Mouse (Mus musculus) urinary bladder, adult 18-20 months (tissue): Measurements from ENCODE around the gene Fam189a2.

Source experiments
- DNase-seq, 2 experiments: peaks; one replicate each; pipeline ENCODE4 v3.0.0; 2022; ENCODE audit warnings: low spot score in 2 of 2, mixed read lengths in 2 of 2

The Fam189a2 gene

DNA sequence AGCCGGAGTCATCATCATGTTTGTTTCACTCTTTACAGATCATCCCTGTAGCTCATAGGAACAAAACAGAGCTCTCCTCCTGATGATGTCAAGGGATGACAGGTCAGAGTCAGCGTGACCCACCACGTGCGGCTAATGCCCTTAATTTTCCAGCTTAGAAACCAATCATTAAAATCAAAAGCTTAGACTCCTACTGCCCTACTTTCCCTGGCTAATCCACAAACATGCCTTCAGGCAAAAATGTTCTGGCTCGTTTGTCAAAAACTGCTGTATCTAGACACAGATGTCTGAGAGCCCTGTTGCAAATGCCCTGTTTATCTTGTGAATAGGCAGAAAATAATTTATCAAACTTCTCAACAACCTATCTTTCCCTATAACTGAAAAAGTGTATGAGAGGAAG lies 4.9 kb downstream of the Fam189a2 start:
- no peak for DNase-seq

DNA sequence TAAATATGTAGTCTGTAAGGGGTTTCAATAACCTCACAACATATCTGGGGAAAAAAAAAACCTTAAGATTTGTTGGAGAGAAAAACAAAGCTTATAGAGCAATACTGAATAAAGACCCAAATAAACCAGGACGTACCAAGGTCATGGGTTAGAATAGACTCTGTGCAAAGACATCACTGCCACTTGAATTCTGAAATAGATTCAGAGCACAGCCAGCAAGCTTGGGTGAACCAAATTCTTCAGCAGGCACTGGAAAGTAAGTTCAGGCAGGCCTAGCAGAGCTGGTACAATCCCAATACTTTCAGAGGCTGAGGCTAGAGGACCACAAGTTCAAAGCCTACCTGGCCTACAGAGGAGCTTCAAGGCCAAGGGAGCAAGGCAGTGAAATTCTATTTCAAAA lies 6.2 kb downstream of the Fam189a2 start:
- no peak for DNase-seq

DNA sequence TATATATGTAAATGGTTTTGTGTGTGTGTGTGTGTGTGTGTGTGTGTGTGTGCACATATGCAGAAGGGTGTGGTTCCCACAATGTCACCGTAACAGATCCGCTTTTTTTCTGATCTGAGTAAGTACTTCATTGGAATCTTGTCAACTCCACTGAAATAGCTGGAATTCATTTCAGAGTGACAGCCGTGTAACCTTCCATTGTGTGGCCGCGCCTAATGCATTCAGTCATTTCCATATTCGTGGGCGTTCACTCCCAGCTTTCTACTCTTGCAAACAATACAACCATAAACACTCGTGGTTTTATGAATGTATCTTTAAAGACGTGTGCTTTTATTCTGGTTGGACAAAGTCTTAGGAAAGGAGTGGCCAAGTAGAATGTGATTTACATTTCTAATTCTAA lies 6.7 kb downstream of the Fam189a2 start:
- no peak for DNase-seq

DNA sequence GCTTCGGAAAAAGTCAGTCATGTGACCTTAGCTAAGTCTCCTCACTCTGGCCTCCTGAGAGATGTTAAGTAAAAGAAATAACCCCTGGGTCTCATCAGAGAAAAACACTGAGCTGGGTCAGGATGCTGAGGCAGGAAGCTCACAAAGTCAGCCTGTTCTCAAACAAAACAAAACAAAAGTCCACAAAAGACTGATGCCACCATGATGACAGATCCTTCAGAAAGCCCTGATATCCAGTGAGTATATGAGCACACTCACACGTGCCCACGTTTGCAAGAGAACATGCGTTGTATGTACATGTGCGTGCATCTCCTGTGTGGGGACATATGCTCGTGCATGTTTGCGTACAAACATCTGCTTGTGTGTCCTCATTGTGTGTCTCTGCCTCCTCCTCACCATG lies 7.5 kb downstream of the Fam189a2 start:
- DNase-seq: no peak

DNA sequence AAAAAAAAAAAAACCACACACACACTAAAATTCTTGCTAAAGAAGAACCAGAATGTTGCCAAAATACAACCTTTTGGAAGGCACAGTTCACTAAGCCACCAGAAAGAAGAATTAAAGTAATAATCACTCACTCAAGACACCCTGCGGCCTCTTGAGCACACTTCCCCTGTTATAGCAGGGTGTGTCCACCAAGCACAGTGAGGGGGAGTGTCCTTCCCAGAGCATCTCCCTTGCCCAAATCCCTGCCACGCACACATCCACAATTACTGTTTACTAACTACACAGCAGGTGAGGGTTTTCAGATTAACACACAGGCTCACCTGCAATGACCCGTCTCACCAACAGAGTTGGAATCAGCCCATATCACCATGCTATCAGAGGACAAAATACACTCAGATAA lies 8.0 kb downstream of the Fam189a2 start:
- DNase-seq: no peak

DNA sequence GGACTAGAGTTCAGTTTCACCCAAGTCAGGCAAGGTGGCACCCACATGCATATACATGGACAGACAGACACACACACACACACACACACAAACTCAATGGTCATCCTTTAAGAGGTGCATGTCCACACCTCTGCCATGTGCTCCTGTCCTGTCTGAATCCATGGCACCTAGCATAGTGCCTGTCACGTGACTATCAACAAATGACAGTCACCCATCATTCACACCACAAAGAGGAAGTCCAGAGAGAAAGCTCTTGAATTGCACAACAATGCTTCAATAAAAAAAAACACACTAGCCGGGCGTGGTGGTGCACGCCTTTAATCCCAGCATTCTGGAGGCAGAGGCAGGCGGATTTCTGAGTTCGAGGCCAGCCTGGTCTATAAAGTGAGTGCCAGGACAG lies 8.5 kb downstream of the Fam189a2 start:
- no peak for DNase-seq

DNA sequence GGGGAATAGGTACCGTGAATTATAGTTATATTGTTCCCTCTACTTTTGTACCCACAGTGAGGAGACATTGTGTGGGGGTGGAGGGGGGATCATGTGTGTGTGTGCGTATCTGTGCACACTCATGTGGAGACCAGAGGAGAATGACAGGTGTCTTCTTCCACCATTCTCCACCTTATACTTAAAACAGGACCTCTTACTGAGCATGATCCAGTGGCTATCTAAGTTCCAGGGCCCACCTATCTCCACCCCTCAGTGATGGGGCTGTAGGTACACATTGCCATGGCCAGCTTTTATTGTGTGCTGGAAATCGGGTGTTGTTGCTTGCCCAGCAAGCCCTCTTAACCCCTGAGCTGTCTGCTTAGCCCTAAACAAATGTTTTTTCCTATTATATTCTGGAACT lies 10.1 kb downstream of the Fam189a2 start:
- no peak for DNase-seq

DNA sequence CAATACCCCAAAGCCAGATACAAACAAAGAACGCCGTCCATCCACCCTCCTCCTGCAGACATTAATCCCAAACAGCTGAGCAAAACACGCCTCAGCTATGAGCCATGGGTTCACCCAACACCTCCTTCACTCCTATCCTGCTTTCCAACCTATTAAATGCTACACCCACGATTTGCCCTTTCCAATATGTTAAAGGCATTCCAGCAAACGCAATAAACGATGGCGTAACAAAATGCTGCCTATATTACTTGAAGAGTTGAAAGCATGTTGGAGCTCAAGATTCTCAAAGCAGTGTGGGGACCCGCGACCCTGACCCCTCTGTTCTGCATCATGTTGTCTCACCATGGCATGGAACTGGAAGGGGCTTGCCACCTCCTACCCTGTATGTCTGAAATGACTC lies 11.2 kb downstream of the Fam189a2 start:
- no peak for DNase-seq

DNA sequence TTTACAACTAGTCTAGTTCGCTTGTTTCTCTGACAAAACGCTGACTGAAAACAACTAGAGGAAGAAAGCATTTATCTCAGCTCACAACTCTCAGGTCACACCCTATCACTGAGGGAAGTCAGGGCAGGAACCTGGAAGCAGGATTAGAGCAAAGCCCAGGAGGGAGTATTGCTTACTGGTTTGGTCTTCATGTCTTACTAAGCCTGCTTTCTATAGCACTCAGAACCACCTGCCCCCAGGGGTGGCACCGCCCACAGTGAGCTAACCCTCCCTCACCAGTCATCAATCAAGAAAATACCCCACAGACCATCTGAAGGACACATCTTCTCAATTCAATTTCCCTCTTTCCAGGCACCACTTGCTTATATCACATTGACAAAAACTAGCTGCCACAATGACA lies 12.4 kb downstream of the Fam189a2 start:
- no peak for DNase-seq

DNA sequence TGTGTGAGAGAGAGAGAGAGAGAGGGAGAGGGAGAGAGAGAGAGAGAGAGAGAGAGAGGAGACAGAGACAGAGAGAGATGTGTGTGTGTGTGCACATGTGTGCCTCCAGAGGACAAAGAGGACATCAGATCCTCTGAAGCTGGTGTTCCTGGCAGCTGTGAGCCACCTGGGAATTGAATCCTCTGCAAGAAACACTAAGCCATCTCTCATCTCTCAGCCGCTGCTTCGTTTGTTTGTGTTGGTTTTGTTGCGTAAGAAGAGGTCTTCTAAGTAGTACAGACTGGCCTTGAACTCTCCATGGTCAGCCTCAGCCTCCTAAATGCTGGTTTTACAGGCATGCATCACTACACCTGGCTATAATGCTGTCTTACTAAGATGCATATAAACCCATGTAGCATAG lies 12.9 kb downstream of the Fam189a2 start:
- no peak for DNase-seq

DNA sequence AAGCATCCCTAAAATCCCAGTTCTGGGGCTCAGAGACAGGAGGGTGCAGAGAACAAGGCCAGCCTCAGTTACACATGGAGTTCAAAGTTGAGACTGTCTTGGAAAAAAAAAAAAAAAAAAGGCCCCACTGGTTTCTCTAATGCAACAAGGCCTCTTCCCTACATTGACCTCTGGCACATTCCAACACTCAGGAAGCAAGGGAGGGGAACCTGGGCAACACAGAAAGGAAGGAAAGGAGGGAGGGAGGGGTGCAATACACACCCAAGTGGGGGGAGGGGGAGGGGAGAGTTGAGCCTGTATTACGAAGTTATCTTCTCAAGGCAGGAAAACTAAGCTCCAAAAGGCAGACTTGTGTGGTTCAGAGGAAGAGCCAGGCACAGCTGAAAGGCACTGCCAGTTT lies 13.4 kb downstream of the Fam189a2 start:
- DNase-seq: peak in 1 of 2 experiments; percentile 43

DNA sequence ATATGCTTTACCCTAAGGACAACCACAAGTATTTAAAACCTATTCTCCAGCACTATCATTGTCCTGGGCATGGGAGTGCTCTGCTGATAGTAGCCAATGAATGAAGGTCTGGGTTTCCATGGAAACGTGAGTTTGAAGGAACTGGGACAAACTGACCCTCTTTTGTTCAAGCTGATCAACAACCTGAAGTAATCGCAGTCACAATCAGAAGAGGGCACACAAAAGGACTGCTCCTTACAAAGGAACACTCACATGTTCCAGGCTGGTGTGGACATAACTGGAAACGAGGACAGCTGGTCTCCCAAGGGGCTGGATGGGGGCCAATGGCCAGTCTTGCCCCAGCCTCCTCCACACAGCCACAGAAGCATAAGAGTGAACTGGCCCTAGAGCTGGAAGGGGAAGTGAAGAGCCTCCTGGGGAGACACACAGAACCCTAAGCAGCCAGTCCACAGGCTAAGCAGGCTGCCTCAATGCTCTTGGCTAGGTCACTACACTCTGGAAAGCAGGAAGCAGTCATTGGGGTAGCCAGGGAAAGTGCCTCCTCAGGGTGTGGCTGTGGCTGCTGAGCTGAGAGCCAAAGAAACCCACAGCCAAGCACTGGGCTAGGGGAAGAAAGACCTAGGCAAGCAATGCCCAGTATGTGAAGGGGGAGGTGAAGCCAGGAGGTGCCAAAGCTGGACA lies 14.0 kb downstream of the Fam189a2 start:
- DNase-seq: no peak

DNA sequence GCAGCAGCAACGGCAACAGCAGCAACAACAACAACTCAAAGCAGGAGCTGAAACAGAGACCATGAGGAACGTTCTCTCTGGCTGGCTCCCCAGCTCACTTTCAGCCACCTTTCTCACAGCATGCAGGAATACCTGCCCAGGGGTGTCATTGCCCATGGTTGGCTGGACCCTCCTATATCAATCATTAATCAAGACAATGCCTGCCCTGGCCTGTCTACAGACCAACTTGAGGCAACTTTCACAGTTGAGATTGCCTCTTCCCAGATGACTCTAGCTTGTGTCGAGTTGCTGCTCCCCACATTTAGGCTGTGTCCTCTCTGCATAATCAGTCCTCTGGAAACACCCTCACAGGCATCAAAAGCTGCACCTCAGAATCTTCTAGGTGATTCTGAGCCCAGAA lies 17.6 kb downstream of the Fam189a2 start:
- no peak for DNase-seq

DNA sequence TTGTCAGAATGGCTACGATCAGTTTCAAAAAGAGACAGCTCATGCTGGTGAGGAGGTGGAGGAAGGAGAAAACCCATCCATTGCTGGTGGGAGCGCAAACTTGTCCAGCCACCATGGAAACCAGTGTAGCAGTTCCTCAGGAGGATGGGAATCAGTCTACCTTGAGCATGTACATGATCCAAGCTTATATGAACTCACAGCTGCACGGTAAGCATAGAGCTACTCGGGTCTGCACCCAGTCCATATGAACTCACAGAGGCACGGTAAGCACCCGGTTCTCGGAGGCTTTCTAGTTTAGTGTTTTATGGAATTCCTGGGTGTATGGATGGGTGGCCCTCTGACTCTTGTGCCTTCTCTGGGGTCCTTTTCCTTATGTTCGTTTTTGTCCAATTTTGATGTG lies 18.3 kb downstream of the Fam189a2 start:
- no peak for DNase-seq

DNA sequence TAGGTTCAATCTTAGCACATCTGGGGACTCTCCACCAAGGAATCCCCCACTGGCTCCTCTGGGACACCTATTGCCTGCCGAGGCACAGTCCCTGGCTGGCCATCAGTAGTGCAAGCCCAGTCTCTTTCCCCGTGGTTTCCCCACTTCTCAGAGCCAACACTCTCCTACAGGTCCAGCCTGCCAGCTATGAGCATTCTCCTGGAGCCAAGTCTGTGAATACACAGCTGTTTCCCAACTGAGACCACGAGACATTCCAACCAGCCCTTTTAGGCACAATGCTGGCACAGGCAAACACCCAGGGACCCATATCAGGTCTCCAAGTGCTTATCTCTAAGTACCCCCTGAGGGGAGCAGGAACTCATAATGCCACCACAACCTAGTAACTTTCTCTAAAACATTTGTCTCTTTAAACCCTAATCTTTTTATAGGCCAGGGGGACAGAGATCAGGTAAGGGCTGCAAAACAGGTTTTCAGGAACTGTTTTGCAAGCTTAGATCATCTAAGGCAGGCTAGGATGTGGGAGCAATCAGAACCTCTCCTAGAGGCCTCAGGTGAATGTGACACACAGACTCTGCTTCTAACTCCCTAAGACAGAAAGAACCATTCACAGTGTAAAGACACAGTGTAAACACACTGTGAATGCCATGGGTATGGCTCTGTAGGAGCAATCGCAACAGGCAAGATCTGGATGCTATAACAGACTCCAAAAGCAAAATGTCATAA lies 23.0 kb downstream of the Fam189a2 start:
- DNase-seq: peak in 1 of 2 experiments; percentile 38

DNA sequence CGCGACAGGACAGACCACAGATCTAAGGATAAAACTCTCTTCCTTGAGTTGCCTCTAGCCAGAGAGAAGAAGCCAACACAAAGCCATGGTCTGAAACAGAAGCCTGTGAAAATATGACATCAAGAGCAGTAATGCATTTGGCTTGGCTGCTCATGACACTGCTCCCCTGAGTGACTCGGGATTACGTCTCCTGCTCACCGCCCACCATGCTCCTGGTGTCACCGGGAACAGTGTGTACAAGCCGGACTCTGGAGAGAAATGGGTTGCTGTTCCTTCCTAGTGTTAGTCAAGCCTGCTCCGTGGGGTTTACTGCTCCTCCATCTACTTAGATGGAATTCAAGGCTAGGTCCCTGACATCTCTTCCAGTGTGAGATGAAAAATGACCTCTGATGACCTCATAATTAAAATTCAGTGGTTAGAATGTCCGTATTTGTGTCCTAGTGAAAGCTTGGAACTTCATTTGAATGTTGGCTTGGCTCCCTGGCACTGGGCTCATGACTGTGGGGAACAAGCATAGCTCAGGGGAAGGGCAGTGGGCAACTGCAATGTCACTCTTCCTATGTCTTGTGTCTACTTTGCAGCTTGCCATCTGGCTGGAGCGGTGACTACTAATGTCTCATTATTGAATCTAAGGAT lies 23.7 kb downstream of the Fam189a2 start:
- DNase-seq: no peak

DNA sequence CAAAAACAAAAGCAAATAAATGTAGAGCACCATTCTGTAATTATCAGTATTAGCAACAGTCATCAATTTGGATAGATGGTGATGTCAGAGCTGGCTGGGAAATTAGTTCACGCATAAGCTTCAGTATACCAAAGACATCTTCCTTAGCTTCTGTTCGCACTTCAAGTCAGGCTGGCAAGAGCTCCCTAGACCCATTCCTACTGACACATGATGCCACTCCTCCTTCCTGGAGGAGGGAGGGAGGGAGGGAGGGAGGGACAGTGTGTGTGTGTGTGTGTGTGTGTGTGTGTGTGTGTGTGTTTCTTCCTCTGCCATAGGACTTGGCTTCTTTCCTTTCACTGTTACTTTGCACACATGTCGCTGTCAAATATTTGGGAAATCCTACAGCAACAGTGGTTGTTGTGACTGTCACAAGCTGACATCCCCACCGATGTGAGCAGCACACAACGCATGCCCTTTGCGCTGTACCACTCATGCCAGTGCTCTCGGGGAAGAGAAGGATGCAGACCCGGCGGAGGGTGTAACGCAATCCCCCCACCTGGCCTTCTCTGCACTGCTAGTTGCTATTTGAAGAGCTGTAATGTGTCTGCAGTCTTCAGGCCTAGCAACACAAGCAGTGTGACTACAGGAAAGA lies 34.9 kb downstream of the Fam189a2 start:
- no peak for DNase-seq

DNA sequence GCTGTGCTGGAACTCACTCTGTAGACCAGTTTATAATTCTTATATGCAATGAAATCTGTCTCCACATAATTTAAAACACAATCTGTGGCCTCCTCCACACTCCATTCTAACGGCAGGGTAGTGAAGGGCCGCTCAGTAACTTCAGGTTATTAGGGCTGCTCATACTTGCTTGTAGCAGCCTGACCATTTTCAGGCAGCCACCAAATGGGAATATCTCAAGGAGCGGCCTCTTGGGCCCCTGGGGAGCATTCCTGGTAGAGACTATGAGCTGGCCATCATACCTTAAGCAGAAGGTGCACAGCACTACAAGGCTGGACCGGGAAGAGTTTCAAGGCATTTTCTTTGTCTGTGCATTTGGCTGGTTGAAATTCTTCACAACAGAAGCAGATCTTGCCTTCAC lies 42.7 kb downstream of the Fam189a2 start:
- DNase-seq: no peak

DNA sequence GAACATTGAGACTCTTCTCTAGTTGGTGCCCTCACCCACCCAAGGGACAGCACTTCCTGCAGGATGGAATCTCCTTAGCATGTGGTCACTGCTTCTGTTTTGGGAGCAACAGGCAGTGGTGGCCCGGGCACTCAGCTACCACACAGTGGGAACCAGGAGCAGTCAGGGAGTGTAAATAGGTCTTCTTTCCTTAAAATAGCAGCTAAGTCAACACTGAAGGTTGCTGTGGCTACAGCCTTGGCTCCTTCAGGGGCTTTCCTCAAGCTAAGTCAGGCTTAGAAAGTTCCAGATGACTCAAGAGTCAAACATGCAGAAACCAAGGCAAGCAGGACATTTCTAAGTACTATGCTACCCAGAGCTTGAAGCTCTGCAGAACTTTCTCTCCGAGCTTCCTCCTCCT lies 43.5 kb downstream of the Fam189a2 start:
- no peak for DNase-seq

DNA sequence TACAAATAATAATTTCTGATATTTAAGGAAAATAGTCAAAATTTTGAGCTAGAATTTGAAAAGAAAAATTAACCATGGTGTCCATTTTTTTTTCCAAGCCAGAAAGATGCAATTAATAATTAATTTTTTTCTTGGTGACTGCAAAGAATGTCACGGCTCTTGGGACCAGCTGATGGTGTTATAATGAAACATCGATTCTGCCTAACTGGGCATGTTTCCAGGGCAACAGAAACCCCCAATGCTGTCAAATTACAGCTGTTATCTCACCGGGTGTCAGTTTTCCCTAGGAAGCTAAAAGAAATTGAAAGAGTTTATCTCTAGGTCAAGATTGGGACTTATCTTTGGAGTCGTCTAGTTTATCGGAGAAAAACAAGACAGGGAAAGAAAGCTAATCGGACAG lies 46.6 kb downstream of the Fam189a2 start:
- no peak for DNase-seq

DNA sequence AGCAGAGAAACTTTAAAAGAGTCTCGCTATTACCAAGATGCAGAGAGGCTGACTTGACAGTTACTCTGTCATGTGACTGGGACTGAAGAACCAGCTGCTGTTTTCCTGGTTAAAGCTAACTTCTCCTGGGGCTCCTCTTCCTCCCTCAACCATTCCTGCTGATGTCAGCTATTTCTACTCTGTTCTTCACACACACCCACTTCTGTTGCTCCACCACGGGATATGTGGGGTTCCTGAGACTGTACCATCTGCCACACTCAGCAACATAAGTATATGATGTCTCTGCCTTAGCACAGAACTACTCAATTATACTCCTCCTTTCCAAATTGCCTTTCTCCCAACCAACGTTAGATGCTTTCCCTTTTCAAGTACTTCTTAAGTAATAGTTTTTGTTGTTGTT lies 50.2 kb downstream of the Fam189a2 start:
- no peak for DNase-seq

DNA sequence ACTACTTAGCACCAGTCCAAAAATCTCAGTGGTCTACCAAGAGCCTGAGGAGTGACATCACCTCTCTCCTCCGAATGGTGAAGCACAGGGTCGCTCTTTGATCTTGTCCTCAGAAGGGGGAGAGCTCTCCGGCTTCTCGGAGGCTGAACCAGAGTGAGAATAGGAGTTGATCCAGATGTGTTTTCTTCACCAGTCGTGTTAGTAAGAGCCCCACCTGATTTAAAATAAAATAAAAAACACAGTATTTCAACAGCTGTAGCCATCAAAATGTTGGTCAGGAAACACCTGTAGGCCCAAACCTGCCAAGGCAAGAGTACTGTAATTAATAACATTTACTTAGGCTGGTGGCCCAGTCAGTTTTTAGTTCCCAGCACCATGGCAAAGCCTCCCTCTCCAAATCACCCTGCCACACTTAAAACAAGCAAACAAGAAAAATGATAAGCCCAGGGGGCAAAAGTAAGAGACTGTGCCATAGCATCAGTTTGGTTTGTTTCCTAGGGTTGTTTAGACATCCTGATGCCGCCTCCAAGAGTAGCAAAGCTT lies 52.8 kb downstream of the Fam189a2 start:
- no peak for DNase-seq
